7 mouse cellular contexts compared by ENCODE assay signal in the genomic region with DNA sequence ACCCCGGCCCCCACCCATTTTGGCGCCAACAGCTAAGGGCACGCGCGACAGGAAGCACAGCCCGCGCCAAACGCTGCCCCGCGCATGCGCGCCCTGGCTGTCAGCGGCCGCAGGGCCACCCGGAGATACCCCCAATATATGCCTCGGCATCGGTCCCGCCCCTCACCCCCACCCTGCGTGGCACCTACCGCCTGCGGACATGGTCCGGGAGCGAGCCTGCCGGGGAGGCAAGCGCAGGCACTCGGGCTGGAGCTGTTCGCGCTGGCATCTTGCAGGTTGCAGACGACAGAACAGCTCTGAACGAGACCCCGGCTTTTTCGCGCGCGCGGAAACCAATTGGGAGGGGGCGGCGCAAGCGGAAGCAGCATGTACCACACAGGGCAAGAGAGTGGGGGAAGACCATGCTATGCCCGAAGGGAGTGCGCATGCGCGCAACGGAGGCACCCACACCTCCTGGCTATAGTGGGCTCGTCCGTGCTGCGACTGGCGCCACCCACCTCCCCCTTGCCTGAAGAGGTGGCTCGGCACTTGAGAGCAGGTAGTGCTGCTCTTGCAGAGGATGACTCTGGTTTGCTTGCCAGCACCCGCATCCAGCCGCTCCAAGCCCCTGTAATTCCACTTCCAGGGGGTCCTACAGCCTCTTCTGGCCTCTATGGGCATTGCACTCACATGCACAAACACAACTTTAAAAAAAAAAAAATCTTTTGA. TPM values are rescaled to one million over a fixed set of nuclear protein-coding genes. Genes with fewer than 3 reads are reported as not detected.
DNase-seq lines count a peak whose midpoint lies in the region; ATAC-seq lines count a peak whose summit lies in the region.

No protein-coding gene starts in this region.

- peak overlapping the region; percentile 84 for H3K4me2 ChIP-seq in embryonic facial prominence, embryonic 11.5 days (ENCODE audit: low read depth, low read length)
- H3K4me2 ChIP-seq in limb, embryonic 11.5 days (ENCODE audit: low read depth, severe bottlenecking), result peak overlapping the region; percentile 71
- H3K4me2 ChIP-seq in midbrain, embryonic 14.5 days (ENCODE audit: low read length), result peak overlapping the region; percentile 90

- WGBS in embryonic facial prominence, embryonic 11.5 days, result under 1% methylated on average over 51 of the region's 51 CpGs
- under 1% methylated on average over 51 of the region's 51 CpGs for WGBS in limb, embryonic 11.5 days
- under 1% methylated on average over 51 of the region's 51 CpGs for WGBS in midbrain, embryonic 14.5 days

- peaks cover 4% of the 10 kb centered on the region; the same call in 1 of the 2 replicates for H3K4me1 ChIP-seq in embryonic facial prominence, embryonic 11.5 days (ENCODE audit: control insufficient read depth, insufficient read depth, low read length)
- 0 out of 2 replicates have a peak, but pooled peaks cover 2% of the 10 kb centered on the region for H3K4me1 ChIP-seq in limb, embryonic 11.5 days (ENCODE audit: control insufficient read depth, insufficient read depth, low read length)
- peaks cover 11% of the 10 kb centered on the region for H3K4me1 ChIP-seq in midbrain, embryonic 14.5 days (ENCODE audit: control insufficient read depth, insufficient read depth, low read length)

- H3K27ac ChIP-seq in embryonic facial prominence, embryonic 11.5 days (replicated peaks; ENCODE audit: low read depth, low read length), result peak overlapping the region; percentile 88
- peak overlapping the region; percentile 83 for H3K27ac ChIP-seq in limb, embryonic 11.5 days (replicated peaks; ENCODE audit: low read depth, low read length)
- peak overlapping the region; percentile 87 for H3K27ac ChIP-seq in midbrain, embryonic 14.5 days (replicated peaks; ENCODE audit: low read depth, low read length)

- peak; percentile 94 for ATAC-seq in embryonic facial prominence, embryonic 11.5 days (replicated peaks; ENCODE audit: insufficient number of reproducible peaks, low FRiP score, low TSS enrichment, low read depth)
- ATAC-seq in limb, embryonic 11.5 days (ENCODE audit: insufficient number of reproducible peaks, low FRiP score, low TSS enrichment, low read depth), result peak; percentile 90
- ATAC-seq in midbrain, embryonic 14.5 days (ENCODE audit: low FRiP score, low TSS enrichment), result peak; percentile 95

- peak overlapping the region; percentile 91 for H3K9ac ChIP-seq in embryonic facial prominence, embryonic 11.5 days (replicated peaks; ENCODE audit: low read length)
- H3K9ac ChIP-seq in limb, embryonic 11.5 days (ENCODE audit: low read length), result peak overlapping the region; percentile 84
- peak overlapping the region; percentile 70 for H3K9ac ChIP-seq in midbrain, embryonic 14.5 days (replicated peaks; ENCODE audit: low read length)

- H3K9me3 ChIP-seq in embryonic facial prominence, embryonic 11.5 days (replicated peaks; ENCODE audit: control insufficient read depth, low read length), result no peaks in the 10 kb centered on the region
- no peaks in the 10 kb centered on the region for H3K9me3 ChIP-seq in limb, embryonic 11.5 days (ENCODE audit: control insufficient read depth, low read length)
- no peaks in the 10 kb centered on the region for H3K9me3 ChIP-seq in midbrain, embryonic 14.5 days (ENCODE audit: control insufficient read depth, low read length)

- DNase-seq in adrenal gland, postnatal 14 days, result peak; percentile 97
- peak; percentile 98 for DNase-seq in embryonic facial prominence, embryonic 11.5 days (ENCODE audit: low spot score)
- peak; percentile 99 for DNase-seq in heart, adult 11 months
- DNase-seq in kidney, adult 18-20 months, result peak; percentile 93
- peak; percentile 98 for DNase-seq in limb, embryonic 11.5 days (ENCODE audit: low spot score)
- DNase-seq in midbrain, embryonic 14.5 days, result peak; percentile 99
- DNase-seq in spleen, adult 18-20 months, result peak; percentile 94 to 96

- H3K36me3 ChIP-seq in embryonic facial prominence, embryonic 11.5 days (replicated peaks; ENCODE audit: control insufficient read depth, insufficient read depth, low read depth, low read length), result no peaks in the 10 kb centered on the region
- H3K36me3 ChIP-seq in limb, embryonic 11.5 days (ENCODE audit: control insufficient read depth, insufficient read depth, low read length), result peaks cover 6% of the 10 kb centered on the region
- H3K36me3 ChIP-seq in midbrain, embryonic 14.5 days (ENCODE audit: control insufficient read depth, insufficient read depth, low read length), result no peaks in the 10 kb centered on the region

- H3K4me3 ChIP-seq in embryonic facial prominence, embryonic 11.5 days (ENCODE audit: low read depth, low read length), result peak overlapping the region; percentile 92
- H3K4me3 ChIP-seq in limb, embryonic 11.5 days (ENCODE audit: low read depth, low read length), result peak overlapping the region; percentile 92
- peak overlapping the region; percentile 80 for H3K4me3 ChIP-seq in midbrain, embryonic 14.5 days (replicated peaks; ENCODE audit: low read depth, low read length)

- no peaks in the 10 kb centered on the region for H3K27me3 ChIP-seq in embryonic facial prominence, embryonic 11.5 days (ENCODE audit: control insufficient read depth, insufficient read depth, low read length)
- no peaks in the 10 kb centered on the region for H3K27me3 ChIP-seq in limb, embryonic 11.5 days (ENCODE audit: control insufficient read depth, insufficient read depth, low read length)
- no peaks in the 10 kb centered on the region for H3K27me3 ChIP-seq in midbrain, embryonic 14.5 days (ENCODE audit: control insufficient read depth, insufficient read depth, low read length)

RNA-seq across cellular contexts. Expression of gene Dnmt1, which starts 7.0 kb away (rescaled TPM):
- total RNA-seq in adrenal gland, postnatal 14 days (2021), result 56.0 and 58.0 TPM in 2 replicates
- 82.0 and 88.1 TPM in 2 replicates for polyA plus RNA-seq in embryonic facial prominence, embryonic 11.5 days (2014; fragmentation: Nextera tagmentation; extraction: Ambion mirVana)
- polyA plus RNA-seq in limb, embryonic 11.5 days (2014; fragmentation: Nextera tagmentation; extraction: Ambion mirVana), result 95.7 and 95.8 TPM in 2 replicates
- 51.1 and 51.5 TPM in 2 replicates for polyA plus RNA-seq in midbrain, embryonic 14.5 days (2014; fragmentation: Nextera tagmentation; extraction: Ambion mirVana)

RNA-seq across cellular contexts. Expression of gene S1pr2, which starts 23.9 kb away (rescaled TPM):
- total RNA-seq in adrenal gland, postnatal 14 days (2021), result 9.1 and 11.0 TPM in 2 replicates
- 37.5 and 43.6 TPM in 2 replicates for polyA plus RNA-seq in embryonic facial prominence, embryonic 11.5 days (2014; fragmentation: Nextera tagmentation; extraction: Ambion mirVana)
- 46.5 and 52.8 TPM in 2 replicates for polyA plus RNA-seq in limb, embryonic 11.5 days (2014; fragmentation: Nextera tagmentation; extraction: Ambion mirVana)
- 4.1 and 10.8 TPM in 2 replicates for polyA plus RNA-seq in midbrain, embryonic 14.5 days (2014; fragmentation: Nextera tagmentation; extraction: Ambion mirVana)

RNA-seq across cellular contexts. Expression of gene Mrpl4, which starts 49.9 kb away (rescaled TPM):
- 135 and 144 TPM in 2 replicates for total RNA-seq in adrenal gland, postnatal 14 days (2021)
- polyA plus RNA-seq in embryonic facial prominence, embryonic 11.5 days (2014; fragmentation: Nextera tagmentation; extraction: Ambion mirVana), result 139 and 147 TPM in 2 replicates
- 163 and 169 TPM in 2 replicates for polyA plus RNA-seq in limb, embryonic 11.5 days (2014; fragmentation: Nextera tagmentation; extraction: Ambion mirVana)
- polyA plus RNA-seq in midbrain, embryonic 14.5 days (2014; fragmentation: Nextera tagmentation; extraction: Ambion mirVana), result 98.6 and 112 TPM in 2 replicates

RNA-seq across cellular contexts. Expression of gene Eif3g, which starts 54.3 kb away (rescaled TPM):
- 146 and 155 TPM in 2 replicates for total RNA-seq in adrenal gland, postnatal 14 days (2021)
- 352 TPM in 2 replicates for polyA plus RNA-seq in embryonic facial prominence, embryonic 11.5 days (2014; fragmentation: Nextera tagmentation; extraction: Ambion mirVana)
- 377 and 383 TPM in 2 replicates for polyA plus RNA-seq in limb, embryonic 11.5 days (2014; fragmentation: Nextera tagmentation; extraction: Ambion mirVana)
- 231 and 234 TPM in 2 replicates for polyA plus RNA-seq in midbrain, embryonic 14.5 days (2014; fragmentation: Nextera tagmentation; extraction: Ambion mirVana)

Comparison
In these comparisons a context has a peak if more than half of its experiments do, and no peak if none do; other contexts are left out.
1. Peak in every context shown above with its lines: DNase-seq, ATAC-seq, H3K4me3 ChIP-seq and H3K27ac ChIP-seq.